Comparison of ENCODE assay signal across 7 mouse cellular contexts in the genomic region with DNA sequence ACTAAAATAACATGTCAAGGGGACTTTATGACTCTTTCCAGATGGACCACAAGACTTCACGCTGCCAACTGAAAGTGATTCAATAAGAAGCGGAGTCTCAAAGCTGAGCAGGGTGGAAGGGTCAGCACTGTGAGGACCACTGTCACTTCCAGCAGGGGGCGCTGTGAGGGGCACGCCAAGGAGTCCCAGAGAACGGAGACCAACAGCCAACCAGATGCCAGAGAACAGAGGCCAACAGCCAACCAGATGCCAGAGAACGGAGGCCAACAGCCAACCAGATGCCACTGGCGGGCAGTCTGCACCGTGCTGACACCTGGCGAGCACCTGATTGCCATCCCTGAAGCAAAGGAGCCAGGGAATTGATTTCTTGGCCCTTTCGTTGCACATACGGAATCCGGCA. TPM values are rescaled to one million over a fixed set of nuclear protein-coding genes. Genes with fewer than 3 reads are reported as not detected.
DNase-seq lines count a peak whose midpoint lies in the region; ATAC-seq and TF ChIP-seq lines count a peak whose summit lies in the region.

No protein-coding gene starts in this region.

- ATAC-seq in lung, embryonic 14.5 days (ENCODE audit: insufficient read depth): peak; percentile 26; the same call in 1 of the 2 replicates

- TF ChIP-seq POLR2A in small intestine, adult 2 months (IDR thresholded peaks at IDR 0.05; ENCODE audit: low read depth, low read length): no peak

- no peaks in the 10 kb centered on the region for H3K9me3 ChIP-seq in lung, embryonic 14.5 days (ENCODE audit: low read depth, low read length)

- H3K27me3 ChIP-seq in lung, embryonic 14.5 days (ENCODE audit: insufficient read depth, low read length): no peaks in the 10 kb centered on the region
- H3K27me3 ChIP-seq in small intestine, adult 2 months (ENCODE audit: control insufficient read depth, insufficient read depth, low read length): no peaks in the 10 kb centered on the region

- peak; percentile 24 for TF ChIP-seq CTCF in left cerebral cortex, adult 2 months (IDR thresholded peaks at IDR 0.05)
- peak; percentile 66 for TF ChIP-seq CTCF in lung, embryonic 14.5 days (IDR thresholded peaks at IDR 0.05; ENCODE audit: low read depth)
- TF ChIP-seq CTCF in small intestine, adult 2 months (IDR thresholded peaks at IDR 0.05; ENCODE audit: extremely low read depth, insufficient read length, insufficient replicate concordance, low read depth, low read length): peak; percentile 36; the same call in 1 of the 2 replicates

- no peak overlapping the region for H3K9ac ChIP-seq in lung, embryonic 14.5 days

- WGBS in lung, embryonic 14.5 days: 45% methylated on average over 12 of the region's 12 CpGs
- 55% methylated on average over 12 of the region's 12 CpGs for WGBS in small intestine, adult 2 months

- no peak overlapping the region for H3K4me2 ChIP-seq in lung, embryonic 14.5 days

- H3K4me3 ChIP-seq in left cerebral cortex, adult 2 months: no peak overlapping the region
- no peak overlapping the region for H3K4me3 ChIP-seq in lung, embryonic 14.5 days (ENCODE audit: low read depth, low read length)
- no peak overlapping the region for H3K4me3 ChIP-seq in small intestine, adult 2 months (ENCODE audit: low read depth, low read length)

- H3K27ac ChIP-seq in left cerebral cortex, adult 2 months: no peak overlapping the region
- H3K27ac ChIP-seq in lung, embryonic 14.5 days (ENCODE audit: low read depth): no peak overlapping the region
- H3K27ac ChIP-seq in small intestine, adult 2 months (ENCODE audit: insufficient read depth, low read depth, low read length): no peak overlapping the region

- intact Hi-C loops in left cerebral cortex, adult 2 months (cut with DNase I): no loop called here
- intact Hi-C loops in left cerebral cortex, postnatal 14 days (cut with DNase I): no loop called here

- DNase-seq in left cerebral cortex, adult 2 months (ENCODE audit: extremely low spot score in 1 of 2, low spot score in 2 of 2): no peak
- DNase-seq in left cerebral cortex, postnatal 14 days (ENCODE audit: low spot score in 2 of 2): no peak
- DNase-seq in embryo, embryonic 11.5 days (ENCODE audit: low read depth, low spot score): peak; percentile 44
- DNase-seq in heart, postnatal 4 days: peak; percentile 72
- DNase-seq in lung, embryonic 14.5 days: peak; percentile 44
- no peak for DNase-seq in frontal cortex, adult 2 months (ENCODE audit: extremely low spot score in 1 of 2, low spot score in 1 of 2)

- 0 out of 2 replicates have a peak, but pooled peaks cover 5% of the 10 kb centered on the region for H3K36me3 ChIP-seq in lung, embryonic 14.5 days (ENCODE audit: insufficient read depth)
- H3K36me3 ChIP-seq in small intestine, adult 2 months (ENCODE audit: control insufficient read depth, insufficient read depth, low read length): no peaks in the 10 kb centered on the region

- no peaks in the 10 kb centered on the region for H3K4me1 ChIP-seq in lung, embryonic 14.5 days (ENCODE audit: insufficient read depth)
- no peaks in the 10 kb centered on the region for H3K4me1 ChIP-seq in small intestine, adult 2 months (ENCODE audit: control insufficient read depth, insufficient read depth, insufficient read length, low read length)

RNA-seq across cellular contexts. Expression of a gene that starts 49.9 kb away (rescaled TPM):
- total RNA-seq in left cerebral cortex, adult 2 months (2021): 10 to 100 TPM; 17.1 to 18.8 TPM
- total RNA-seq in left cerebral cortex, postnatal 14 days (2021): 10 to 100 TPM; 10.8 to 12.1 TPM
- 10 to 100 TPM; 12.9 to 17.8 TPM for total RNA-seq in heart, postnatal 4 days (2021)
- 34.1 and 34.8 TPM in 2 replicates for polyA plus RNA-seq in lung, embryonic 14.5 days (2014; fragmentation: Nextera tagmentation; extraction: Ambion mirVana)
- polyA plus RNA-seq in small intestine, adult 2 months (2012; rRNA removed): 0.74 and 1.1 TPM in 2 replicates
- 13.5 and 14.5 TPM in 2 replicates for polyA plus RNA-seq in frontal cortex, adult 2 months (2012; rRNA removed)

Comparison
In these comparisons a context has a peak if more than half of its experiments do, and no peak if none do; other contexts are left out.
1. DNase-seq: peak in embryo, embryonic 11.5 days (single experiment), heart, postnatal 4 days (single experiment) and lung, embryonic 14.5 days (single experiment); none in left cerebral cortex, adult 2 months (0 of 2), left cerebral cortex, postnatal 14 days (0 of 2) and frontal cortex, adult 2 months (0 of 2).
2. Peak in every context shown above with its lines, with median percentiles within 50 percentile points of each other: CTCF ChIP-seq.